Comparison of ENCODE assay signal across 31 mouse cellular contexts in genomic region chr9:107493511-107493910, GRCm38 (mm10). TPM values are rescaled to one million over a fixed set of nuclear protein-coding genes. Genes with fewer than 3 reads are reported as not detected.
A peak's percentile ranks its signal among the peaks of the same experiment; 100 is the strongest.
DNase-seq lines count a peak whose midpoint lies in the region; ATAC-seq lines count a peak whose summit lies in the region.
"Had no signal": no experiment of that assay in that cellular context is flagged by ENCODE, and none has a peak within 500 bp of the region (broad histone marks: within the 10 kb centered on the region; RNA-seq: fewer than 3 reads in every experiment).

No protein-coding gene starts in this region.

- H3K9me3 ChIP-seq in forebrain, embryonic 13.5 days (replicated peaks) = no peaks in the 10 kb centered on the region
- no peaks in the 10 kb centered on the region for H3K9me3 ChIP-seq in forebrain, embryonic 16.5 days (ENCODE audit: control insufficient read depth, low read length)
- no peaks in the 10 kb centered on the region for H3K9me3 ChIP-seq in hindbrain, embryonic 13.5 days
- H3K9me3 ChIP-seq in hindbrain, embryonic 12.5 days (replicated peaks) = no peaks in the 10 kb centered on the region
- H3K9me3 ChIP-seq in embryonic facial prominence, embryonic 12.5 days = no peaks in the 10 kb centered on the region
- H3K9me3 ChIP-seq: hindbrain, embryonic 10.5 days; liver, embryonic 13.5 days; midbrain, embryonic 12.5 days; stomach, embryonic 15.5 days had no signal

- peaks cover 27% of the 10 kb centered on the region for H3K4me1 ChIP-seq in forebrain, embryonic 13.5 days
- H3K4me1 ChIP-seq in forebrain, embryonic 16.5 days (replicated peaks; ENCODE audit: control insufficient read depth, insufficient read depth, low read length) = peaks cover 2% of the 10 kb centered on the region; the same call in 1 of the 2 replicates
- peaks cover 40% of the 10 kb centered on the region for H3K4me1 ChIP-seq in hindbrain, embryonic 13.5 days (replicated peaks)
- peaks cover 26% of the 10 kb centered on the region for H3K4me1 ChIP-seq in hindbrain, embryonic 12.5 days
- peaks cover 15% of the 10 kb centered on the region; the same call in 1 of the 2 replicates for H3K4me1 ChIP-seq in embryonic facial prominence, embryonic 12.5 days
- H3K4me1 ChIP-seq: stomach, embryonic 15.5 days had no signal

- WGBS in forebrain, embryonic 13.5 days = 68% methylated on average over 1 of the region's 1 CpGs
- WGBS in forebrain, embryonic 16.5 days = 70% methylated on average over 1 of the region's 1 CpGs
- WGBS in hindbrain, embryonic 13.5 days = 64% methylated on average over 1 of the region's 1 CpGs
- 52% methylated on average over 1 of the region's 1 CpGs for WGBS in hindbrain, embryonic 12.5 days
- 12% methylated on average over 1 of the region's 1 CpGs for WGBS in embryonic facial prominence, embryonic 12.5 days

- H3K4me2 ChIP-seq in forebrain, embryonic 13.5 days = no peak overlapping the region
- H3K4me2 ChIP-seq in forebrain, embryonic 16.5 days (ENCODE audit: low read length) = no peak overlapping the region
- no peak overlapping the region for H3K4me2 ChIP-seq in hindbrain, embryonic 13.5 days
- no peak overlapping the region for H3K4me2 ChIP-seq in hindbrain, embryonic 12.5 days (replicated peaks)
- H3K4me2 ChIP-seq in embryonic facial prominence, embryonic 12.5 days (replicated peaks) = no peak overlapping the region
- H3K4me2 ChIP-seq: liver, embryonic 13.5 days; midbrain, embryonic 12.5 days; stomach, embryonic 15.5 days had no signal

- peak; percentile 72 for DNase-seq in 3T3-L1 (ENCODE audit: low read depth, low spot score)
- DNase-seq in gastrocnemius, postnatal 14 days = no peak
- no peak for DNase-seq in thymus, adult 18-20 months
- DNase-seq: adrenal gland, adult 2 months; adrenal gland, postnatal 36 days; cerebellum, adult 18-20 months; cerebellum, postnatal 10 days; gastrocnemius, postnatal 36 days; kidney, adult 9 months; kidney, postnatal 10 days; layer of hippocampus, postnatal 36 days; left cerebral cortex, postnatal 4 days; liver, embryonic 13.5 days; lung, adult 2 months; lung, postnatal 10 days; right cerebral cortex, postnatal 25 days; thymus, postnatal 14 days had no signal

- 0 out of 2 replicates have a peak, but pooled peaks cover 2% of the 10 kb centered on the region for H3K27me3 ChIP-seq in forebrain, embryonic 13.5 days
- H3K27me3 ChIP-seq in forebrain, embryonic 16.5 days (replicated peaks; ENCODE audit: control insufficient read depth, insufficient read depth, low read length) = no peaks in the 10 kb centered on the region
- no peaks in the 10 kb centered on the region for H3K27me3 ChIP-seq in hindbrain, embryonic 13.5 days
- H3K27me3 ChIP-seq in hindbrain, embryonic 12.5 days = no peaks in the 10 kb centered on the region
- H3K27me3 ChIP-seq in embryonic facial prominence, embryonic 12.5 days = no peaks in the 10 kb centered on the region
- H3K27me3 ChIP-seq: stomach, embryonic 15.5 days had no signal

- H3K36me3 ChIP-seq in forebrain, embryonic 13.5 days (ENCODE audit: poor library complexity, severe bottlenecking) = no peaks in the 10 kb centered on the region
- no peaks in the 10 kb centered on the region for H3K36me3 ChIP-seq in forebrain, embryonic 16.5 days (ENCODE audit: control insufficient read depth, insufficient read depth)
- H3K36me3 ChIP-seq in hindbrain, embryonic 13.5 days = peaks cover 4% of the 10 kb centered on the region
- H3K36me3 ChIP-seq in hindbrain, embryonic 12.5 days = no peaks in the 10 kb centered on the region
- no peaks in the 10 kb centered on the region for H3K36me3 ChIP-seq in embryonic facial prominence, embryonic 12.5 days
- H3K36me3 ChIP-seq: hindbrain, embryonic 10.5 days; liver, embryonic 13.5 days; midbrain, embryonic 12.5 days; stomach, embryonic 15.5 days had no signal

- ATAC-seq in forebrain, embryonic 13.5 days = 0 out of 2 replicates have a peak, but pooled peaks have one; percentile 30
- no peak for ATAC-seq in forebrain, embryonic 16.5 days
- ATAC-seq in hindbrain, embryonic 13.5 days (ENCODE audit: low FRiP score) = no peak
- ATAC-seq in hindbrain, embryonic 12.5 days (ENCODE audit: low FRiP score) = no peak
- ATAC-seq in embryonic facial prominence, embryonic 12.5 days (ENCODE audit: insufficient number of reproducible peaks, insufficient read depth, low FRiP score, low TSS enrichment) = 0 out of 2 replicates have a peak, but pooled peaks have one; percentile 7
- ATAC-seq: activated CD4-positive, CD25-positive, alpha-beta regulatory T cell, adult 4 months; CD4-positive, CD25-positive, alpha-beta regulatory T cell, adult 4 months; intestine, embryonic 16.5 days had no signal

- H3K9ac ChIP-seq in forebrain, embryonic 13.5 days = no peak overlapping the region
- no peak overlapping the region for H3K9ac ChIP-seq in forebrain, embryonic 16.5 days (replicated peaks; ENCODE audit: low read depth, low read length)
- no peak overlapping the region for H3K9ac ChIP-seq in hindbrain, embryonic 13.5 days
- H3K9ac ChIP-seq in hindbrain, embryonic 12.5 days = no peak overlapping the region
- no peak overlapping the region for H3K9ac ChIP-seq in embryonic facial prominence, embryonic 12.5 days
- H3K9ac ChIP-seq: liver, embryonic 13.5 days; midbrain, embryonic 12.5 days; stomach, embryonic 15.5 days had no signal

- no peak overlapping the region for H3K27ac ChIP-seq in forebrain, embryonic 13.5 days
- no peak overlapping the region for H3K27ac ChIP-seq in forebrain, embryonic 16.5 days (ENCODE audit: low read length)
- 0 out of 2 replicates have a peak overlapping the region, but pooled peaks have one; percentile 19 for H3K27ac ChIP-seq in hindbrain, embryonic 13.5 days
- no peak overlapping the region for H3K27ac ChIP-seq in hindbrain, embryonic 12.5 days
- H3K27ac ChIP-seq in embryonic facial prominence, embryonic 12.5 days = 0 out of 2 replicates have a peak overlapping the region, but pooled peaks have one; percentile 43
- H3K27ac ChIP-seq: hindbrain, embryonic 10.5 days; liver, embryonic 13.5 days; midbrain, embryonic 12.5 days; stomach, embryonic 15.5 days had no signal

- intact Hi-C loops in gastrocnemius, postnatal 14 days (cut with DNase I; ENCODE audit: low total_unique reads) = no loop called here

- H3K4me3 ChIP-seq in forebrain, embryonic 13.5 days = no peak overlapping the region
- no peak overlapping the region for H3K4me3 ChIP-seq in forebrain, embryonic 16.5 days (replicated peaks; ENCODE audit: low read length)
- no peak overlapping the region for H3K4me3 ChIP-seq in hindbrain, embryonic 13.5 days
- no peak overlapping the region for H3K4me3 ChIP-seq in hindbrain, embryonic 12.5 days
- H3K4me3 ChIP-seq in embryonic facial prominence, embryonic 12.5 days = no peak overlapping the region
- H3K4me3 ChIP-seq: hindbrain, embryonic 10.5 days; liver, embryonic 13.5 days; midbrain, embryonic 12.5 days; stomach, embryonic 15.5 days had no signal

RNA-seq across cellular contexts. Expression of gene Tmem115, which starts 40.2 kb away (rescaled TPM):
- 36.9 TPM in 2 replicates for polyA plus RNA-seq in forebrain, embryonic 13.5 days (2015; fragmentation: Nextera tagmentation; extraction: Ambion mirVana)
- polyA plus RNA-seq in forebrain, embryonic 16.5 days (2015; fragmentation: Nextera tagmentation; extraction: Ambion mirVana) = 41.9 and 44.5 TPM in 2 replicates
- polyA plus RNA-seq in hindbrain, embryonic 13.5 days (2015; fragmentation: Nextera tagmentation; extraction: Ambion mirVana) = 44.7 and 46.0 TPM in 2 replicates
- 48.1 and 50.4 TPM in 2 replicates for polyA plus RNA-seq in hindbrain, embryonic 12.5 days (2016; fragmentation: Nextera tagmentation; extraction: Ambion mirVana)
- 49.7 and 50.1 TPM in 2 replicates for polyA plus RNA-seq in embryonic facial prominence, embryonic 12.5 days (2016; fragmentation: Nextera tagmentation; extraction: Ambion mirVana)
- 10 to 100 TPM; 18.4 to 19.9 TPM for total RNA-seq in gastrocnemius, postnatal 14 days (2021)

RNA-seq across cellular contexts. Expression of gene Cyb561d2, which starts 48.5 kb away (rescaled TPM):
- polyA plus RNA-seq in forebrain, embryonic 13.5 days (2015; fragmentation: Nextera tagmentation; extraction: Ambion mirVana) = 23.2 and 25.7 TPM in 2 replicates
- polyA plus RNA-seq in forebrain, embryonic 16.5 days (2015; fragmentation: Nextera tagmentation; extraction: Ambion mirVana) = 35.7 and 38.5 TPM in 2 replicates
- polyA plus RNA-seq in hindbrain, embryonic 13.5 days (2015; fragmentation: Nextera tagmentation; extraction: Ambion mirVana) = 38.9 and 39.1 TPM in 2 replicates
- 21.9 and 22.6 TPM in 2 replicates for polyA plus RNA-seq in hindbrain, embryonic 12.5 days (2016; fragmentation: Nextera tagmentation; extraction: Ambion mirVana)
- 17.2 and 17.7 TPM in 2 replicates for polyA plus RNA-seq in embryonic facial prominence, embryonic 12.5 days (2016; fragmentation: Nextera tagmentation; extraction: Ambion mirVana)
- 1 to 10 TPM; 2.2 to 2.5 TPM for total RNA-seq in gastrocnemius, postnatal 14 days (2021)

RNA-seq across cellular contexts. Expression of gene Nprl2, which starts 48.5 kb away (rescaled TPM):
- polyA plus RNA-seq in forebrain, embryonic 13.5 days (2015; fragmentation: Nextera tagmentation; extraction: Ambion mirVana) = 59.0 and 61.9 TPM in 2 replicates
- polyA plus RNA-seq in forebrain, embryonic 16.5 days (2015; fragmentation: Nextera tagmentation; extraction: Ambion mirVana) = 88.4 and 89.8 TPM in 2 replicates
- 68.6 and 71.1 TPM in 2 replicates for polyA plus RNA-seq in hindbrain, embryonic 13.5 days (2015; fragmentation: Nextera tagmentation; extraction: Ambion mirVana)
- 47.5 and 50.5 TPM in 2 replicates for polyA plus RNA-seq in hindbrain, embryonic 12.5 days (2016; fragmentation: Nextera tagmentation; extraction: Ambion mirVana)
- 40.8 and 46.3 TPM in 2 replicates for polyA plus RNA-seq in embryonic facial prominence, embryonic 12.5 days (2016; fragmentation: Nextera tagmentation; extraction: Ambion mirVana)
- total RNA-seq in gastrocnemius, postnatal 14 days (2021) = 1 to 10 TPM; 7.5 to 7.7 TPM

RNA-seq across cellular contexts. Expression of gene Zmynd10, which starts 53.6 kb away (rescaled TPM):
- 2.0 and 4.0 TPM in 2 replicates for polyA plus RNA-seq in forebrain, embryonic 13.5 days (2015; fragmentation: Nextera tagmentation; extraction: Ambion mirVana)
- polyA plus RNA-seq in forebrain, embryonic 16.5 days (2015; fragmentation: Nextera tagmentation; extraction: Ambion mirVana) = 2.2 and 3.2 TPM in 2 replicates
- polyA plus RNA-seq in hindbrain, embryonic 13.5 days (2015; fragmentation: Nextera tagmentation; extraction: Ambion mirVana) = 2.6 and 4.0 TPM in 2 replicates
- polyA plus RNA-seq in hindbrain, embryonic 12.5 days (2016; fragmentation: Nextera tagmentation; extraction: Ambion mirVana) = 3.6 and 4.3 TPM in 2 replicates
- polyA plus RNA-seq in embryonic facial prominence, embryonic 12.5 days (2016; fragmentation: Nextera tagmentation; extraction: Ambion mirVana) = 1.3 and 1.7 TPM in 2 replicates
- total RNA-seq in gastrocnemius, postnatal 14 days (2021) = not detected
- total RNA-seq: common myeloid progenitor, adult 5-6 weeks; gastrocnemius, postnatal 36 days; monocyte, adult 5-6 weeks; neutrophil, adult 5-6 weeks had no signal
- polyA plus RNA-seq: liver, embryonic 13.5 days had no signal

RNA-seq across cellular contexts. Expression of gene Rassf1, which starts 57.8 kb away (rescaled TPM):
- polyA plus RNA-seq in forebrain, embryonic 13.5 days (2015; fragmentation: Nextera tagmentation; extraction: Ambion mirVana) = 39.3 and 43.2 TPM in 2 replicates
- 43.4 and 45.4 TPM in 2 replicates for polyA plus RNA-seq in forebrain, embryonic 16.5 days (2015; fragmentation: Nextera tagmentation; extraction: Ambion mirVana)
- polyA plus RNA-seq in hindbrain, embryonic 13.5 days (2015; fragmentation: Nextera tagmentation; extraction: Ambion mirVana) = 36.7 and 36.9 TPM in 2 replicates
- polyA plus RNA-seq in hindbrain, embryonic 12.5 days (2016; fragmentation: Nextera tagmentation; extraction: Ambion mirVana) = 37.3 and 39.9 TPM in 2 replicates
- polyA plus RNA-seq in embryonic facial prominence, embryonic 12.5 days (2016; fragmentation: Nextera tagmentation; extraction: Ambion mirVana) = 54.0 and 55.6 TPM in 2 replicates
- 10 to 100 TPM; 11.1 to 11.6 TPM for total RNA-seq in gastrocnemius, postnatal 14 days (2021)

Comparison
In these comparisons a context has a peak if more than half of its experiments do, and no peak if none do; other contexts are left out.
1. ATAC-seq: peak in forebrain, embryonic 13.5 days (single experiment) and embryonic facial prominence, embryonic 12.5 days (single experiment); none in forebrain, embryonic 16.5 days (single experiment), hindbrain, embryonic 13.5 days (single experiment) and hindbrain, embryonic 12.5 days (single experiment).
2. H3K27ac ChIP-seq: peak in hindbrain, embryonic 13.5 days (single experiment) and embryonic facial prominence, embryonic 12.5 days (single experiment); none in forebrain, embryonic 13.5 days (single experiment), forebrain, embryonic 16.5 days (single experiment) and hindbrain, embryonic 12.5 days (single experiment).